Mouse (Mus musculus) embryonic fibroblast, embryonic 13.5 days (primary cell): ENCODE data around the gene Pnkp. TPM values are rescaled to one million over a fixed set of nuclear protein-coding genes. Genes with fewer than 3 reads are reported as not detected.

ENCODE experiments used
- H3K27ac ChIP-seq: 2 replicates; pipeline ENCODE4 v1.5.1; 2012; ENCODE audit warnings: low read length, control low read depth, inconsistent platforms; ENCODE audit not compliant: insufficient read depth
- H3K4me1 ChIP-seq: 2 replicates; pipeline ENCODE4 v1.6.1; 2011; ENCODE audit warnings: low read length; ENCODE audit not compliant: control insufficient read depth, insufficient read depth
- H3K4me3 ChIP-seq: 2 replicates; pipeline ENCODE4 v1.5.1; 2011; ENCODE audit warnings: mild to moderate bottlenecking, control low read depth, low read length; ENCODE audit not compliant: insufficient read depth
- CTCF ChIP-seq: IDR thresholded peaks from 2 replicates; pipeline ENCODE4 v1.5.1; 2011; ENCODE audit warnings: mild to moderate bottlenecking, control low read depth, low read length, moderate library complexity, borderline replicate concordance; ENCODE audit not compliant: insufficient read depth
- POLR2A ChIP-seq: IDR thresholded peaks from 2 replicates; pipeline ENCODE4 v1.6.1; 2011; ENCODE audit warnings: low read depth, mild to moderate bottlenecking, control low read depth, low read length, moderate library complexity
- polyA plus RNA-seq: library from polyadenylated mRNA; stranded (reverse); fragments of >200 nt; gene quantifications from 2 replicates; pipeline ENCODE4 v1.2.4, GENCODE M21; 2011; ENCODE audit warnings: low read depth; ENCODE audit not compliant: missing spikeins, insufficient read length

The Pnkp gene
- polyA plus RNA-seq, 1 experiment, result 24.7 TPM

DNA sequence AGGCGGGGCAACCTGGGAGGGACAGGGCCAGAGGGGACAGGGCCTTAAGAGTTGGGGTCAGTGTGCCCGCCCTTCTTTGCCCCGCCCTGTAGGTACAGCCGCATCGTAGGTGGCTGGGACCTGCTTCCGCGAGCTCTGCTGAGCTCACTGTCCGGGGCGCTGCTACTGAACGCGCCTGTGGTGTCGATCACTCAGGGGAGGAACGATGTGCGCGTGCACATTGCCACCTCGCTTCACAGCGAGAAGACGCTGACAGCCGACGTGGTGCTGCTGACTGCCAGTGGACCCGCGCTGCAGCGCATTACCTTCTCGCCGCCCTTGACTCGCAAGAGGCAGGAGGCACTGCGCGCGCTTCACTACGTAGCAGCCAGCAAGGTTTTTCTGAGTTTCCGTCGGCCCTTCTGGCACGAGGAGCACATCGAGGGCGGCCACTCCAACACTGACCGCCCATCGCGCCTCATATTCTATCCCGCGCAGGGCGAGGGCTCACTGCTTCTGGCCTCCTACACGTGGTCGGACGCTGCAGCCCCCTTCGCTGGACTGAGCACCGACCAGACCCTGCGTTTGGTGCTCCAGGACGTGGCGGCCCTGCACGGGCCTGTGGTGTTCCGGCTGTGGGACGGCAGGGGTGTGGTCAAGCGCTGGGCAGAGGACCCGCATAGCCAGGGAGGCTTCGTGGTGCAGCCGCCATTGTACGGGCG lies 17.3 kb upstream of the Pnkp start:
- TF ChIP-seq POLR2A, result no peak
- no peak for TF ChIP-seq CTCF
- Histone ChIP-seq H3K4me1 (no peaks in the 10 kb centered on the region), H3K27ac (no peak overlapping the region), H3K4me3 (no peak overlapping the region)

DNA sequence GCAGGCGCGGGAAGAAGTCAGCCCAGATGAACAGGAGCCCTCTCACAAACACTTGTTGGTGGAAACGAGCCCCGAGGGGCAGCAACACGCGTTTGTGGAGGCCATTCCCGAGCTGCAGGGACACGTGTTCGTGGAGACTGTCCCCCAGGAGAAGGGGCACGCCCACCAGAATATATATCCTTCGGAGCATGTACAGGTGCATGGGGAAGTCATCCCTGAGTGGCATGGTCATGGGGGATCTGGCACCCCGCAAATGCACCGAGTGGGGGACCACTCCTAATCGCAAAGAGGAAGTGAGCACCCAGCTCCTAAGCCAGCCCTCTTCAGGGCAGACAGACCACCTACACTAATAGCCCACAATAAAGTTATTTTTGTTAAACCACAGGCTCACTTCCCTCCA lies 16.5 kb upstream of the Pnkp start:
- Histone ChIP-seq H3K4me3 (no peak overlapping the region), H3K27ac (no peak overlapping the region), H3K4me1 (no peaks in the 10 kb centered on the region)
- no peak for TF ChIP-seq POLR2A
- no peak for TF ChIP-seq CTCF

DNA sequence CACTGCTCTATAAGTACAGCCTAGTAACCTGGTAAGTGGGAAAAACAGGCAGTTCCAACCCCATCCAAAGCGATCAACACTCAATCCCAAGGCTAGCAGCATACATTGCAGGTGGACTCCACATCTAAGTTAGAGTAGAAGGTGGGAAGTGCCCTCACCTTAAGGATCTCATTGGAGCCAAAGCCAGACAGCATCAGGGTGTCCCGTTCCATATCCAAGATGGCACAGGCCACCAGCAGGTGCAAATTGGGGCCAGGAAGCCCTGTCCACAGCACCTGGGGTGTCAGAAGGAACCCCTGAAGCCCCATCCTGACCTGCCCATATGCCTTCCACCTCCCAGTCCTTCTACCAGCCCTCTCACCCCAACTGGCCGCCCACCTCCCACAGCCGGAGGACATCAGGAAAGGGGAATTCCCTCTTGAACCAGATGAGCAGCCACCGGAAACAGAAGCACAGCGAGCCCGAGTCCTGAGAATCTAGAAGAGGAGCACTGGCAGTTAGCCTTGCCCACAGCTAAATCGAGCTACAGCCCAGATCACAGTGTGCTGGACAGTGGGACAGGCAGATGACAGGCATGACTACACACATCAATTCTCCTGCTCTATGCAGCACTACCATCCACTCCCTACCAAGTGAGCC lies 15.0 kb upstream of the Pnkp start:
- H3K27ac ChIP-seq, result no peak overlapping the region
- H3K4me3 ChIP-seq, result no peak overlapping the region
- no peak for TF ChIP-seq POLR2A
- TF ChIP-seq CTCF, result no peak

DNA sequence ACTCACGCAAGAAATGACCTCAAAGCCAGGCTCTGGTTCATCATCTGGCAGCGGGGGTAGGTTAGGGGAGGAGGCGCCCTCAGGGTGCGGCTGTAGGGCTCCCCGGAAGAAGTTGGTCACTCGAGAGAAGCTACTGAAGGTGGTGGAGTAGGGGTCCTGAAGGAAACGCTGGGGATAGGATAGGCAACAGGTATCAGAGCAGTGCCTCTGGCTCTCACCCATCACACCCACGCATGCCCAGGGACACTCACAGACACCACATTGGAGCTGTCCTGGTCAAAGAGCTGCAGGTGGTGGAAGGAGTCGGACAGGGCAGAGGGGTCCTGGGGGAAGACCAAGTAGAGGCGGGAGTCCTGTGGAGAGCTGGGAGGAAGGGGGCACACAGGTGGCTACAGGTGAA lies 11.9 kb upstream of the Pnkp start:
- TF ChIP-seq POLR2A (no peak), CTCF (no peak)
- Histone ChIP-seq H3K27ac (no peak overlapping the region), H3K4me3 (no peak overlapping the region), H3K4me1 (0 out of 2 replicates have a peak, but pooled peaks cover 4% of the 10 kb centered on the region)

More for the DNA sequence above, 15.0 kb upstream of the Pnkp start:
- no peaks in the 10 kb centered on the region for H3K4me1 ChIP-seq

DNA sequence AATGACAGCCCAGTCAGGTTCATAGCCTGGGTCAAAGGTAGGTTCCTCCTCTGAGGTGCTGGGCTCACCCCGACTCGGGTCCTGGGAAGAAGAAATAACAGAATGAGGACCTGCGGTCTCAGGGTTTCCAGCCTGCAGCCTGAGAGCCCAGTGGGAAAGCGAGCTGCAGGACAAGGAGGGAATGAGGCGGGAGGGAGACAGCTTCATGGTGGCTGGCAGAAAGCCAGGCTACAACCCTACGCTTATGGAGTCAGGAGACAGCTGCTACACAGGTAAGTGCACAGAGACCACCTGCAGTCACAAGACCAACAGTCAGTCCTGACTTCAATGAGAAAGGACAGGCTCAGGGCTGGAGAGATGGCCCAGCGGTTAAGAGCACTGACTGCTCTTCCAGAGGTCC lies 10.1 kb upstream of the Pnkp start:
- peaks cover 13% of the 10 kb centered on the region for H3K4me1 ChIP-seq
- H3K4me3 ChIP-seq, result no peak overlapping the region
- H3K27ac ChIP-seq, result no peak overlapping the region
- TF ChIP-seq POLR2A, result no peak
- no peak for TF ChIP-seq CTCF

DNA sequence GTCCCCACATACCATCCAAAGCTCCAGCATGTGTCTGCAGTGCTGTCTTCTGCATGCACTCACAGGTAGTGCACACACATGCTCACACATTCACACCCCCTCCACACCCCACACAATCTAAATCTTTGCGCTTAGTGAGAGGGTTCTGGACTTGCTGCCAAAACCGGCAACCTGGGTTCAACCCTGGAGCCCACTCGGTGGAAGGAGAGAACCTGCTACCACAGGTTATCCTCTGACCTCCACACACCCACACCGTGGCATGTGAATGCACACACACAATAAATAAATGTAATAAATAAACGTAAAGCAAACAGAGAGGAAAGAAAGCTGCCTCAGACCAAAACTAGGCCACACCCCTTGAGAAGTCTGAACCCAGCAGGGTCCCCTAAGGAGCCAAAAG lies 9.2 kb upstream of the Pnkp start:
- Histone ChIP-seq H3K27ac (no peak overlapping the region), H3K4me1 (peaks cover 13% of the 10 kb centered on the region), H3K4me3 (peak overlapping the region; percentile 60)
- TF ChIP-seq CTCF (no peak), POLR2A (no peak)

DNA sequence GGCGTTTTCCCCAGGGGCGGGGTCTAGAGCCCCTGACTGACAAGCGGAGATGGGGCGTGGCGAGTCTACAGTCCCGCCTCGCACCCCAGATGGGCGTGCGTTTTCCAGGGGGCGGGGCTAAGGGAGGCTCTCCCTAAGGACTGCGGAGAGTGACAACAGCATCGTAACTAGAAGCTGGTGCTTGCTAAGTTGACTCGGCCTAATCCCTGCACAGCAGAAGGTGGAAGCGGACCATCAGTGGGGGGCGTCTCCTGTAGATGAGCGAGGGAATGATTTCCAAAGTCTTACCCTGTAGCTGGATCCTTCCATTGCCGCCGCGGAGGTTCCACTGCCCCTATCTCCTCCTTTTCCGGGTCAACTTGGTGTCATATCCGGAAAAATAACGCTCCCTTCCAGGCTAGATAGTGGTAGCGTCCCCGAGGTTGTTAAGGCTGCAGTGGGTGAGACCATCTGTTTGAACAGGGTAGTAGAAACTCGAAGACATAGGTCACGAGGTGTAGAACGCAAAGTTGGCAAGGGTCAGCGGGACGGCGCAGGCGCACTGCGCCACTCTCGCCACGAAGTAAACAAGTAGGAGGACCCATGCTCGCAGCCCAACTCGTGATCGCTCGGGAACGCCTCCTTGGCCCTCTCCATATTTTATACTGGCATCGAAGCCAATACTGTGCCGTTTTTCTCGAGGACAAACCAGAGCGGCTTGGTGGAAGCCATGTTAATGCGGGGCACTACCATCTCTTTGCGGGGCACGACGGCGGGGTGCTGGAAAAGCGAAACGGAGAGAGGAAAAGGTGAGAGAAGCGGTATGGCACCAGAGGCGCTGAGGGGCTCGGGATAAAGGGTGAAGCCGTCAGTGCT lies 8.2 kb upstream of the Pnkp start, which contains the start of the genes Akt1s1 and Tbc1d17:
Akt1s1 (plus strand) TSS at position 431 of the 855 bp plus-strand sequence.
Tbc1d17 (minus strand) TSS at position 519 of the 855 bp plus-strand sequence.
- peak within 1 kb of the TSS; percentile 92 for H3K27ac ChIP-seq
- peak within 1 kb of the TSS; percentile 60 for H3K4me3 ChIP-seq
- TF ChIP-seq CTCF, result no peak
- peak; percentile 49 for TF ChIP-seq POLR2A
- H3K4me1 ChIP-seq, result peaks cover 17% of the 10 kb centered on the region

DNA sequence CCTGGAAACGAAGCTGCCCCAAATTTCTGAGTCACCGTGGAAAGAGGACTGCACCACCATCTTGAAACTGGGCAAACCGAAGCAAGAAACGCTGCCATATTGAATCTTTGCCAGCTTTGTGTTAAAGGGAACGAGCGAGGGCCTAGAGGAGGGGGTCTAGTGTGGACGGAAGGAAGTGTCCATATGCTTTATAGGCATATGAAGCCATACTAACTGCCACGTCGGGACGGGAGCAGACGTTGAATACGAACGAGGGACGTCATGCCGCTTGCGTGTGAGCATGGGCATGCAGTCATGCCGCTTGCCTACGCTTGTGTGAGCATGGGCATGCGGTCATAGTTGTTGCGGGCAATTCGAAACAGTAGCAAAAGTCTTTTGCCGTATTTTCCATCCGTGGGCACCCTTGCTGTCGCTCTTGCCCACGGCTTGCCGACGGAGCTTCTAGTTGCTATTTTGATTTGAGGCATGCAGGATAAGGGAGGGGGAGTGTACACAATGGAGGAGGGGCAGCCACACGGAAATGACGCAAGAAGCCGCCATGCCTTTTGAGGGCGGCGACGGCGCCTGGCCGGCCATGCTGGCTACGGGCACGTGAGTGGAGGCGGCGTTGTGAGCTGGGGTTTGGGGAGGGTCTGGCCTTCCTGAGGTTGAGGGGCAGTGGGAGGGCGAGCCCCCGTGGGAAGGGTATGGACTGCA lies 7.4 kb upstream of the Pnkp start:
- Histone ChIP-seq H3K27ac (peak overlapping the region; percentile 92), H3K4me3 (peak overlapping the region; percentile 60), H3K4me1 (peaks cover 17% of the 10 kb centered on the region)
- TF ChIP-seq POLR2A, result peak; percentile 76
- TF ChIP-seq CTCF, result no peak

DNA sequence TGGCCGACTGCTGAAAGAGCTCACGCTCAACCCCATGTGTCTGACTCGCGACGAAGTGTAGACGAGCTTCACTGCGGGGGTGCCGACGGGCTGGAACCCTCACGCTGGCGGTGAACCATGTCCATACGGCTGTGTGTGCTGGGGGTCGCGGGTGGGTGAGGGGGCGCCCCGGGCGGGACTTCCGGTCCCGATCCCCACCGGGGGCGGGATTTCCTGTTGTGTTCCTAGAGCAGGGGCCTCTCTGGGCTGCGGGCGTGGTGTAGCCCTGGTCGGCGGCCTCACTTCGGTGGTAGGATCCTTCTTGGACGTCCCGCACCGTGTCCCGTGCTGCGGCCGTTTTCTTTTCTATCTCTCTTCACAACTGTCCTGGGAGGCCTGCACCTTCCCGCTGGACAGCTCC lies 6.8 kb upstream of the Pnkp start:
- Histone ChIP-seq H3K4me1 (peaks cover 17% of the 10 kb centered on the region), H3K27ac (peak overlapping the region; percentile 92), H3K4me3 (peak overlapping the region; percentile 60)
- no peak for TF ChIP-seq CTCF
- peak; percentile 53; the same call in 1 of the 2 replicates for TF ChIP-seq POLR2A
